Mouse (Mus musculus) left cerebral cortex, adult 8-10 months (tissue): ENCODE data around the gene Kndc1. TPM values are rescaled to one million over a fixed set of nuclear protein-coding genes. Genes with fewer than 3 reads are reported as not detected.

Experiments used
- DNase-seq, 2 experiments: peaks; one replicate each; pipeline ENCODE4 v3.0.0; 2022; ENCODE audit warnings: low spot score in 2 of 2
- microRNA-seq, 2 experiments: library from miRNA; unstranded; fragments of <30 nt; microRNA quantifications; one replicate each; pipeline ENCODE4 v1.2.0; 2022
- total RNA-seq, 4 experiments: library from RNA; stranded (reverse); gene quantifications; 2 replicates each; pipeline ENCODE4 v1.2.4; 2022

The Kndc1 gene
- total RNA-seq, 4 experiments from 2014 or later: 77.0 to 82.3 (median 80.2) TPM

DNA sequence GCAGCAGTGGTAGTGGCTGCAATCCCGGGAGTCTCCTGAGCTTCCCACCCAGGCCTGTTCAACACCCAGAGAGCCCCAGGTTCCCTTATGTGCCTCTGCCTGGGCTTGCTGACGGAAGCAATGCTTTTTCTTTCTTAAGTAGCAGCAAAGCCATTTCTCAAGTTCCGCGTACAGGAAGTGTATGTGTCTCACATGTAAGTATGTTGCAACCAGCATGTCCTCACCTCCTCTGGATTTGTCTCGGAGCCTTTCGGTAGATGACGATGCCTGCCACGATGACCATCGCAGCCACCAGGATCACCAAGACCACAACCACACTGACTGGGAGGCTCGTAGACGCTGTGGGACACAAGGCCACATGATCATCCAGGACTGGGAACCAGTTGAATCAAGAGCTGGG is 90.0 kb downstream of the Kndc1 start:
- no peak for DNase-seq

GRCm38 (mm10) chr7:139988272-139988671 is 93.8 kb downstream of the Kndc1 start:
- no peak for DNase-seq

- no peak for DNase-seq
These were observed 96.4 kb downstream of the Kndc1 start for GRCm38 (mm10) chr7:139990864-139991394.

Small RNA genes lying within 50 kb of the gene (microRNA-seq; reads per million reads assigned to microRNA genes)
- gene Mir202 (0.22 to 1.7 reads per million in 2 experiments), gene Mir7062 (2.0 to 3.4 reads per million in 2 experiments), gene mmu-mir-7686 (0 reads per million in 2 experiments)

Other genes starting within 250 kb of the Kndc1 start
- gene Cfap46, start 210.9 kb upstream of the Kndc1 start, total RNA-seq: 1 to 10 TPM; 4.6 to 7.4 (median 6.4) TPM
- 10 to 100 TPM; 47.0 to 62.4 (median 50.4) TPM for gene Adgra1, start 60.5 kb upstream of the Kndc1 start, total RNA-seq
- gene Utf1, start 49.1 kb downstream of the Kndc1 start, total RNA-seq: not detected
- gene 6430531B16Rik, start 84.1 kb downstream of the Kndc1 start, total RNA-seq: 1 to 10 TPM; 1.1 to 1.7 (median 1.2) TPM
- 1 to 10 TPM; 1.1 to 3.6 (median 1.9) TPM for gene Adam8, start 97.9 kb downstream of the Kndc1 start, total RNA-seq
- gene Zfp511, start 141.7 kb downstream of the Kndc1 start, total RNA-seq: 10 to 100 TPM; 19.6 to 28.2 (median 23.3) TPM
- 10 to 100 TPM; 36.6 to 44.2 (median 42.8) TPM for gene Tubgcp2, start 142.0 kb downstream of the Kndc1 start, total RNA-seq
- under 1 TPM in 2 of 4 experiments, not detected in 2; 0.14 to 0.19 TPM for gene Msx3, start 154.4 kb downstream of the Kndc1 start, total RNA-seq
- gene Caly, start 187.9 kb downstream of the Kndc1 start, total RNA-seq: 100 to 1,000 TPM; 184 to 218 (median 213) TPM
- gene Prap1, start 198.7 kb downstream of the Kndc1 start, total RNA-seq: not detected
- gene Fuom, start 207.7 kb downstream of the Kndc1 start, total RNA-seq: 10 to 100 TPM; 45.1 to 51.0 (median 49.0) TPM
- 1 to 10 TPM; 6.7 to 7.9 (median 7.3) TPM for gene Paox, start 221.1 kb downstream of the Kndc1 start, total RNA-seq
- 10 to 100 TPM; 56.9 to 64.5 (median 59.3) TPM for gene Echs1, start 221.8 kb downstream of the Kndc1 start, total RNA-seq
- 10 to 100 TPM; 22.1 to 31.4 (median 27.4) TPM for gene Mtg1, start 242.9 kb downstream of the Kndc1 start, total RNA-seq